Mouse (Mus musculus): ENCODE results near the gene Efna5.

Gene Efna5

GRCm38 (mm10) chr17:62649293-62649950, 231.7 kb downstream of the Efna5 start:
- no peak for DNase-seq

GRCm38 (mm10) chr17:62646836-62647235, 234.3 kb downstream of the Efna5 start:
- DNase-seq, result no peak

- no peak for DNase-seq
Measured at GRCm38 (mm10) chr17:62642447-62643145, 238.5 kb downstream of the Efna5 start.

GRCm38 (mm10) chr17:62640654-62641053, 240.5 kb downstream of the Efna5 start:
- DNase-seq, result no peak

GRCm38 (mm10) chr17:62636896-62637295, 244.2 kb downstream of the Efna5 start:
- no peak for DNase-seq

- DNase-seq, result no peak
Measured at GRCm38 (mm10) chr17:62634937-62635336, 246.2 kb downstream of the Efna5 start.

- no peak for DNase-seq
Measured at GRCm38 (mm10) chr17:62628474-62628873, 252.6 kb downstream of the Efna5 start.

- no peak for DNase-seq
Measured at GRCm38 (mm10) chr17:62627508-62627907, 253.6 kb downstream of the Efna5 start.

- no peak for DNase-seq
Measured at GRCm38 (mm10) chr17:62625646-62626020, 255.5 kb downstream of the Efna5 start.

- DNase-seq, result no peak
Measured at GRCm38 (mm10) chr17:62624804-62625645, 256.1 kb downstream of the Efna5 start.

- DNase-seq, result no peak
Measured at GRCm38 (mm10) chr17:62623224-62623623, 257.9 kb downstream of the Efna5 start.

- DNase-seq, result no peak
Measured at GRCm38 (mm10) chr17:62622481-62622880, 258.6 kb downstream of the Efna5 start.

GRCm38 (mm10) chr17:62615159-62615558, 266.0 kb downstream of the Efna5 start:
- no peak for DNase-seq

- DNase-seq, result no peak
Measured at GRCm38 (mm10) chr17:62614708-62615107, 266.4 kb downstream of the Efna5 start.

- no peak for DNase-seq
Measured at GRCm38 (mm10) chr17:62614237-62614636, 266.9 kb downstream of the Efna5 start.

- DNase-seq, result no peak
Measured at GRCm38 (mm10) chr17:62613232-62613631, 267.9 kb downstream of the Efna5 start.

GRCm38 (mm10) chr17:62608145-62608544, 273.0 kb downstream of the Efna5 start:
- no peak for DNase-seq

GRCm38 (mm10) chr17:62607304-62607914, 273.7 kb downstream of the Efna5 start:
- no peak for DNase-seq

GRCm38 (mm10) chr17:62606681-62607080, 274.4 kb downstream of the Efna5 start:
- no peak for DNase-seq

GRCm38 (mm10) chr17:62604309-62604708, 276.8 kb downstream of the Efna5 start:
- no peak for DNase-seq

- DNase-seq, result no peak
Measured at GRCm38 (mm10) chr17:62603604-62604003, 277.5 kb downstream of the Efna5 start.

- DNase-seq, result no peak
Measured at GRCm38 (mm10) chr17:62598716-62599490, 282.2 kb downstream of the Efna5 start.
